Mouse (Mus musculus) lung, postnatal 0 days (tissue): Measurements from ENCODE around the gene Snrpf. TPM values are rescaled to one million over a fixed set of nuclear protein-coding genes. Genes with fewer than 3 reads are reported as not detected.

Source experiments
- ATAC-seq: fragments of 200-750 bp; cut with Nextera tagmentation; 2 replicates; pipeline ENCODE4 v1.8.0; 2017; ENCODE audit warnings: moderate library complexity
- DNase-seq: peaks from one replicate; pipeline ENCODE4 v3.0.0-alpha.2; 2016; ENCODE audit warnings: low spot score
- H3K27ac ChIP-seq: fragments of 300-500 bp; sonication (generic); 2 replicates; pipeline ENCODE4 v1.5.1; 2014; ENCODE audit warnings: antibody characterized with exemption, mild to moderate bottlenecking, low read length, mixed read lengths
- H3K27me3 ChIP-seq: fragments of 300-500 bp; sonication (generic); replicated peaks from 2 replicates; pipeline ENCODE4 v1.6.1; 2014; ENCODE audit warnings: low read length, mixed read lengths; ENCODE audit not compliant: insufficient read depth
- H3K36me3 ChIP-seq: fragments of 300-500 bp; sonication (generic); 2 replicates; pipeline ENCODE4 v1.6.1; 2014; ENCODE audit warnings: low read length, mixed read lengths; ENCODE audit not compliant: insufficient read depth
- H3K4me1 ChIP-seq: fragments of 300-500 bp; sonication (generic); 2 replicates; pipeline ENCODE4 v1.6.1; 2014; ENCODE audit warnings: antibody characterized with exemption, low read depth, low read length, mixed read lengths; ENCODE audit not compliant: insufficient read depth
- H3K4me2 ChIP-seq: fragments of 300-500 bp; sonication (generic); replicated peaks from 2 replicates; pipeline ENCODE4 v1.6.1; 2014; ENCODE audit warnings: low read depth, mild to moderate bottlenecking, low read length, moderate library complexity, mixed read lengths
- H3K4me3 ChIP-seq: fragments of 300-500 bp; sonication (generic); 2 replicates; pipeline ENCODE4 v1.5.1; 2014; ENCODE audit warnings: low read depth, low read length
- H3K9ac ChIP-seq: fragments of 300-500 bp; sonication (generic); replicated peaks from 2 replicates; pipeline ENCODE4 v1.6.1; 2014; ENCODE audit warnings: low read depth, mild to moderate bottlenecking
- H3K9me3 ChIP-seq: fragments of 300-500 bp; sonication (generic); 2 replicates; pipeline ENCODE4 v1.6.1; 2016; ENCODE audit warnings: low read length, mixed read lengths
- CTCF ChIP-seq: IDR thresholded peaks from 2 replicates; pipeline ENCODE4 v1.5.1; 2016; ENCODE audit warnings: antibody characterized with exemption, mild to moderate bottlenecking
- EP300 ChIP-seq: IDR thresholded peaks from 2 replicates; pipeline ENCODE4 v1.6.1; 2016; ENCODE audit warnings: antibody characterized with exemption, mild to moderate bottlenecking, control low read depth
- WGBS: fragments of 180-500 bp; shearing (Covaris S2); extraction: QIAGEN DNeasy Blood & Tissue Kit; methylation state at CpG from one replicate; pipeline ENCODE4 v1.1.7; 2014; 5-methylcytosine and 5-hydroxymethylcytosine counted together
- polyA plus RNA-seq: library from polyadenylated mRNA; unstranded; fragments of >200 nt; fragmentation: Nextera tagmentation; extraction: Ambion mirVana; gene quantifications from 2 replicates; pipeline ENCODE4 v1.2.1, GENCODE M21; 2015

Gene Snrpf
- polyA plus RNA-seq, 1 experiment from 2014 or later = 58.7 TPM

DNA sequence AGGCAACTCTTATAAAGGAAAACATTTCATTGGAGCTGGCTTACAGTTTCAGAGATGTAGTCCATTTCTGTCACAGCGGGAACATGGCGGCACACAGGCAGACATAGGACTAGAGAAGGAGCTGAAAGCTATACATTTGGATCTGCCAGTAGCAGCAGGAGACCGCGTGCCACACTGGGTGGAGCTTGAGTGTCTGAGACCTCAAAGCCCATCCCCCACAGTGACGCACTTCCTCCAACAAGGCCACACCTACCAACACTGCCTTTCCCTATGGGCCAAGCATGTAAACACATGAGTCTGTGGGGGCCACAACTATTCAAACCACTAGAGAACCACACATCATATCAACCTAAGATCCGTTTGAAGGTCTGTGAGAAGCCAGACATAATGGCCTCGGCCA is 19.7 kb upstream of the Snrpf start:
- Histone ChIP-seq H3K9me3 (no peaks in the 10 kb centered on the region), H3K4me1 (no peaks in the 10 kb centered on the region), H3K36me3 (no peaks in the 10 kb centered on the region), H3K27me3 (no peaks in the 10 kb centered on the region), H3K9ac (no peak overlapping the region), H3K27ac (no peak overlapping the region), H3K4me2 (no peak overlapping the region), H3K4me3 (no peak overlapping the region)
- DNase-seq (no peak), ATAC-seq (no peak)
- TF ChIP-seq EP300 = no peak
- no peak for TF ChIP-seq CTCF
- WGBS = 91% methylated on average over 7 of the region's 7 CpGs

DNA sequence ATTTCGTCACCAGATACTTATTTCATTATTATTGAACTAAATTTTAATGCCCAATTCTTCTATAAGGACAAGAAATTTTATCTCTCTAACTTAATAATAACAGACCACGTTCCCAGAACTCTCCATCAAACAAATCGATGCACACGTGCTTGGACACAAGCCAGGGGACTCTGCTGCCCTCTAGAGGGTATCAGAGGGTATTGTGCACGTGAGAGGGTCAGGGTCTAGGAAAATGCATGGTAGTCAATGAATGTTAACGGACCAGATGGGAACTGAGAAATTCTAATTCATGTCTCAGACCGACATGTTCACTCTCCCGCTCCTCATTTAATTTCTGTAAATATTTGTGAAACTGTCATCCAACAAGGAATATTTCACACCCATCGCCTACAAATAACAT is 18.5 kb upstream of the Snrpf start:
- no peaks in the 10 kb centered on the region for H3K4me1 ChIP-seq
- DNase-seq (no peak), ATAC-seq (no peak)
- no peaks in the 10 kb centered on the region for H3K36me3 ChIP-seq
- TF ChIP-seq EP300 (no peak), CTCF (peak; percentile 65)
- H3K4me2 ChIP-seq = no peak overlapping the region
- no peak overlapping the region for H3K9ac ChIP-seq
- 46% methylated on average over 9 of the region's 9 CpGs for WGBS
- H3K4me3 ChIP-seq = no peak overlapping the region
- H3K27ac ChIP-seq = no peak overlapping the region
- no peaks in the 10 kb centered on the region for H3K9me3 ChIP-seq
- no peaks in the 10 kb centered on the region for H3K27me3 ChIP-seq

- DNase-seq = no peak
- TF ChIP-seq CTCF (no peak), EP300 (no peak)
- no peak for ATAC-seq
- Histone ChIP-seq H3K4me2 (no peak overlapping the region), H3K9ac (no peak overlapping the region), H3K4me1 (no peaks in the 10 kb centered on the region), H3K9me3 (no peaks in the 10 kb centered on the region), H3K4me3 (no peak overlapping the region), H3K27me3 (no peaks in the 10 kb centered on the region), H3K36me3 (no peaks in the 10 kb centered on the region), H3K27ac (no peak overlapping the region)
- 86% methylated on average over 9 of the region's 9 CpGs for WGBS
Observed at GRCm38 (mm10) chr10:93606326-93606725, 16.8 kb upstream of the Snrpf start.

DNA sequence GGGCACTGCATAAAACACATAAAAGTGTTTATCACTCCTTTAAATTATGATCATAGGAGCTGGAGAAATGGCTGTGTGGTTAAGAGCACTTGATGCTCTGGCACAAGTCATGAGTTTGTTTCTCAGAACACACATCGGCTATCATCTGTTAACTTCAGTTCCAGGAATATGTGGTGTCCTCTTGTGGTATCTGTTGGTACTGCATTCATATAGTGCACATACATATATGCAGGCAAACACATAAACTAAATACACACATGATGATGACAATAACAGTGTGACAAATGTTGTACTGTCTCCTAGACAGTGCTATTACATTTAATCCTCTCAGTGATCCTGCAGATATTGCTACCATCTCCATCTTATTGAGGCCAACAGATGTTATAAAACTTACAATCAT is 13.8 kb upstream of the Snrpf start:
- TF ChIP-seq EP300 (no peak), CTCF (peak; percentile 21; the same call in 1 of the 2 replicates)
- Histone ChIP-seq H3K36me3 (no peaks in the 10 kb centered on the region), H3K27me3 (no peaks in the 10 kb centered on the region), H3K4me3 (no peak overlapping the region), H3K9me3 (no peaks in the 10 kb centered on the region), H3K4me2 (no peak overlapping the region), H3K27ac (no peak overlapping the region), H3K4me1 (no peaks in the 10 kb centered on the region), H3K9ac (no peak overlapping the region)
- ATAC-seq = no peak
- WGBS = 90% methylated on average over 1 of the region's 1 CpGs
- DNase-seq = no peak

- H3K4me3 ChIP-seq = no peak overlapping the region
- TF ChIP-seq CTCF (no peak), EP300 (no peak)
- no peak for DNase-seq
- 87% methylated on average over 5 of the region's 5 CpGs for WGBS
- no peak for ATAC-seq
- H3K4me2 ChIP-seq = no peak overlapping the region
- H3K36me3 ChIP-seq = no peaks in the 10 kb centered on the region
- no peaks in the 10 kb centered on the region for H3K4me1 ChIP-seq
- H3K27me3 ChIP-seq = no peaks in the 10 kb centered on the region
- no peak overlapping the region for H3K9ac ChIP-seq
- no peaks in the 10 kb centered on the region for H3K9me3 ChIP-seq
- no peak overlapping the region for H3K27ac ChIP-seq
Observed at GRCm38 (mm10) chr10:93602309-93602708, 12.8 kb upstream of the Snrpf start.

DNA sequence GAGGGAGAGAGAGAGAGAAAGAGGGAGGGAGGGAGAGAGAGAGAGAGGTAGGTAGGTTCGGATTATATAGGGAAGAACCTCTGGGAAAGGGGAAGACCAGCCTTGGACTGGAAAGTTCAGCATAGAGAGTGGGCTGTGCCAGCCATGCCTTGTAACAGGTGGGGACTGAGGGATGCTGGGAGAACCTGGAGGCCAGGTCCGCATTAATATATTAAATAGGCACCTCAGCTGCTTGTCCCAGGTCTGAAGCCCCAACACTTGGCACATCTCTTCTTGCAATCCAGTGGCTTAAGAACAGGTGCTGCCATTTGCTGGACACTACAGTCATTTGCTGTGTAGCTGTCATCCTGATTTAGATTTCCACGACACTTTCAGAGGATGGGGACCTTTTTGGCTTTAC is 7.1 kb upstream of the Snrpf start:
- no peak overlapping the region for H3K4me2 ChIP-seq
- H3K4me1 ChIP-seq = peaks cover 3% of the 10 kb centered on the region; the same call in 1 of the 2 replicates
- 69% methylated on average over 3 of the region's 3 CpGs for whole genome bisulfite sequencing
- no peaks in the 10 kb centered on the region for H3K36me3 ChIP-seq
- no peak for TF ChIP-seq EP300
- no peak for TF ChIP-seq CTCF
- DNase-seq (no peak), ATAC-seq (no peak)
- no peaks in the 10 kb centered on the region for H3K9me3 ChIP-seq
- H3K27me3 ChIP-seq = no peaks in the 10 kb centered on the region
- no peak overlapping the region for H3K9ac ChIP-seq
- no peak overlapping the region for H3K4me3 ChIP-seq
- no peak overlapping the region for H3K27ac ChIP-seq

- Histone ChIP-seq H3K4me2 (no peak overlapping the region), H3K4me3 (no peak overlapping the region), H3K9me3 (no peaks in the 10 kb centered on the region), H3K4me1 (peaks cover 3% of the 10 kb centered on the region; the same call in 1 of the 2 replicates), H3K9ac (no peak overlapping the region), H3K27ac (no peak overlapping the region), H3K27me3 (no peaks in the 10 kb centered on the region), H3K36me3 (no peaks in the 10 kb centered on the region)
- DNase-seq = no peak
- ATAC-seq = peak; percentile 28; the same call in 1 of the 2 replicates
- WGBS = 40% methylated on average over 4 of the region's 4 CpGs
- no peak for TF ChIP-seq CTCF
- no peak for TF ChIP-seq EP300
Observed at GRCm38 (mm10) chr10:93595831-93596230, 6.3 kb upstream of the Snrpf start.
